Mouse (Mus musculus): Measurements from ENCODE around the gene Mettl1.

The Mettl1 gene

GRCm38 (mm10) chr10:127048608-127049394, 7.6 kb downstream of the Mettl1 start:
- DNase-seq: no peak

DNA sequence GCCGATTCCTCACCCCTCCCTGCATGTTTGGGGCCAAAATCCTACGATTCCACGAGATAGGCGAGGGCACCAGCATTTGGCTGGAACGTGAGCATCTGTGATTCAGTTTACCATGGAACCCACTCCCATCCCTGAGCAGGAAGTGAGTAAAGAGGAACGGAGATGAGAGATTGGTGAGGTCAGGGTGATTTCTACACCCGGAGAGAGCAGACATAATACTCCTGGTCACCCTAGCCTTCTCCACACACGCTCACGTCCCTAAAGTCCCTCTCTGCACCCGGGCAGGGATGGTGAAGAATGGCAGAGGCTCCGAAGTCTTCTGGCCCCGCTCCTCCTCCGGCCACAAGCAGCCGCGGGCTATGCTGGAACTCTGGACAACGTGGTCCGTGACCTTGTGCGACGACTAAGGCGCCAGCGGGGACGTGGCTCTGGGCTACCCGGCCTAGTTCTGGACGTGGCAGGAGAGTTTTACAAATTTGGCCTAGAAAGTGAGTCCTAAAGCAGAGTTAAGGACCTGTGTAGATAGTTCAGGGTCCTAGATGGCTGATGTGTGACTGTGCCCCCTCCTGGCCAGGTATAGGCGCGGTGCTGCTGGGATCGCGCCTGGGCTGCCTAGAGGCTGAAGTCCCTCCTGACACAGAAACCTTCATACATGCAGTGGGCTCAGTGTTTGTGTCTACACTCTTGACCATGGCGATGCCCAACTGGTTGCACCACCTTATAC, 8.3 kb downstream of the Mettl1 start:
- no peak for DNase-seq

GRCm38 (mm10) chr10:127050119-127050474, 8.9 kb downstream of the Mettl1 start:
- no peak for DNase-seq

GRCm38 (mm10) chr10:127054646-127055045, 13.4 kb downstream of the Mettl1 start:
- DNase-seq: no peak

DNA sequence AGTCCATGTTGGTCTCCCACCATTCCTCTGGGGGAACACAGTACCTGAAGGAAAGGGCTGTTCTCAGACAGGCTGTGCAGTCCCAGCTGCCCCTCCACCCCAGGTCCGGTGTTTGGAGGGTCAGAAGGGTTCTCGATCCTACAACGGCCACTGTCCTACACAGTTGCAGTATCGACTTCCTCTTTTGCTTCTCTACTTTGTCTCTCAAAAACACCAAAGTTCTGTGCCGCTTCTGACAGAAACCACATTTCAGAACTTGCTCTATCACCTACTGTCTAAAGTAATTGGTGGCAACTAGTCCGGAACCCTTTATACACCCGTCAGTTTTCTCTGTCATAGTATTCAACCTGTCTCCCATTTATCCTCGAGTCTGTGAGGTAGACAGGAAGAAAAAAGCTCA, 14.2 kb downstream of the Mettl1 start:
- no peak for DNase-seq

GRCm38 (mm10) chr10:127056490-127056889, 15.3 kb downstream of the Mettl1 start:
- peak; percentile 43 for DNase-seq

GRCm38 (mm10) chr10:127058161-127058560, 16.9 kb downstream of the Mettl1 start:
- peak; percentile 74 for DNase-seq

DNA sequence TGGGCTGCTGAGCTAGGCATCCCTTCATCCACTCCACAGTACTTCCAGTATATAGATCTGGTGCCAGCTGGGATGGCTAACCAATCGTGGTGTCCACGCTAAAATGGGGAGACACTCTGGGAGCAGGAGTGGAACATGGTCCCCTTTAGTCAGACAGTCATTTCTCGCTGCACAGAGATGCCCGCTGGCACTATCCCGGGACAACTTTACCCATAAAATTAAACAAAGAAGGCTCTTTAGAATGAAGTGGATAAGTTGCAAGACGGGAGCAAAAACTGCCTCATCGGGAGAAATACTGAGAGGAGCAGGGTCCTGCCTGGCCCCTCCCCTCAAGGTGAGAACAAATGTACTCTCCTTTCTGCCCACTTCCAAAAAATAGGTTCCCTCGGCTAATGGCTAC, 17.5 kb downstream of the Mettl1 start:
- peak; percentile 63 for DNase-seq

GRCm38 (mm10) chr10:127059174-127059967, 18.2 kb downstream of the Mettl1 start:
- DNase-seq: peak; percentile 47

DNA sequence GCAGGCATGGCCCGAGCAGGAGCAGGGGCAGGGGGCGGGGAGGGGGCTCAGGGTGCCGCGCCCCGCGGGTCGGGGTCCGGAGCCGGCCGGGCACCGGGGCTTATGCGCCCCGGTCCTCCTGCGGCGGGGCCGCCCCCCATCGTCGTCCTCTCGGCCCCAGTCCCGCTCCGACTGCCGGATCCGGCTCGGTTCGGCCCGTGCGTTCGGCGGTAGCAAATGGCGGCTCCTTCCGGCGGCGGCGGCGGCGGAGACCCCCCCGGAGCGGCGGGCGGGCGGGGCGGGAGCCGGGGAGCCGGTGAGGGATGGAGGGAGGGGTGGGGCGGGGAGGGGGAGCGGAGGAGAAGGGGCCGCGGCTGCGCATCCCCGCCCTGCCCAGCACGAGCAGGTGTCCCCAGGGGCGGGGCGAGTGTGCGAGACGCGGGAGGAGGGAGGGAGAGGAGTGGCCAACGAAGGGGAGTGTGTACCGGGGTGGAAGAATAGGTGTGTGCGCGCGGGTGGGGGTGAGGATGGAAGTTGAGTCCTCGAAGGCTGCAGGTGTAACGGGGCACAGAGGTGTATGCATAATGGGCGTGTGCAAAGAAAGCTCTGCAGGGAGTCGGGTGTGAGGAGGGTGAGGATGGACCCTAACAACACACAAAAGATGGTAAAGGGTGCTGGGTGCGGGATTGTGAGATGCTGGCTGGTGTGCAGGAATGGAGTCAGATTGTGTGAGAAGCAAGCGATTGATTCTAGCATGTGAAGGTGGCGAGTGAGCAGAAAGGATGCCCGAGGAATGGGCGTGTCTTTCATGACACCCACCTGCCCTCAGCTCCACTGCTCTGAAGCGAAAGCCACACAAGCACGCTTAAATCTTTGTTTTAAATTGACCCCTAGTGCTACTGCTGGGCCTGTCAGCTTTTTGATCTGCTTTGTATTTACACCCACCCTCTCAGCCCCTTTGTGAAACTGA, 19.0 kb downstream of the Mettl1 start, which contains the start of gene March9:
Gene March9 (minus strand): TSS at position 217 of the 949 bp plus-strand sequence.
- DNase-seq: peak; percentile 93

DNA sequence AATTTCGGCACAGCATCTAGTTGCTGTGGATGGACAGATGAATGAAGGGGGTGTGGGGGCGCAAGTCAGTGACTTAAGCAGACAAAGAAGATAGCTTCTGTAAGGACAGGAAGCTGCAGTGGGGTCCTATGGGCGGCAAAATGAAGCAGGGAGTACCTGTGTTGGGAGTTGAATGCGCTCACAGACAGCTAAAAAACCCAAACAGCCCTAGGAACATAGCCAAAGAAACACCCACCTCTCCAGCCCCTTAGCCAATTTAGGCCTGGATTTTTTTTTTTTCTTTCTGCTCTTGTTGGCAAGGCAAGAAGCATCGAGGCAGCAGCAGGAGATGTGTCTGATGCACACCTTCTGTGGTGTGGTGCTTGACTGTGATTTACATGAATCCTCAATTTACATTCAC, 19.9 kb downstream of the Mettl1 start:
- peak; percentile 61 for DNase-seq

DNA sequence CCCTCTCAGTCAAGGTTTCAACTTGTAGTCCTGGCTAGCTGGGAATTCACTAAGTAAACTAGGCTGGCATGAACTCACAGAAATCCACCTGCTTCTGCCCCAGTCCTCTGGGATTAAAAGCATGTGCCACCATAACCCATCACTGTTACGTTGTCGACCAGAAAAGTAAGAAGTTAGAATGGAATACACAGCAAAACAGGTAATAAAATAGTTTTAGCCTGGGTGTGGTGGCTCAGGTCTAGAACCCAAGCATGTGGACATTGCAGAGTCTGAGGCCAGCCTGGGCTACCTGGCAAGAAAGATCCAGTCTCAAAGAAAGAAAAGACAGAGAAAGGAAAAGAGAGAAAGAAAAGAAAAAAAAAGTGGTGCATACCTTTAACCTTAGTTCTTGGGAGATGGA, 20.3 kb downstream of the Mettl1 start:
- DNase-seq: peak; percentile 67

GRCm38 (mm10) chr10:127062101-127062500, 20.9 kb downstream of the Mettl1 start:
- peak; percentile 71 for DNase-seq

GRCm38 (mm10) chr10:127062503-127062902, 21.3 kb downstream of the Mettl1 start:
- no peak for DNase-seq

DNA sequence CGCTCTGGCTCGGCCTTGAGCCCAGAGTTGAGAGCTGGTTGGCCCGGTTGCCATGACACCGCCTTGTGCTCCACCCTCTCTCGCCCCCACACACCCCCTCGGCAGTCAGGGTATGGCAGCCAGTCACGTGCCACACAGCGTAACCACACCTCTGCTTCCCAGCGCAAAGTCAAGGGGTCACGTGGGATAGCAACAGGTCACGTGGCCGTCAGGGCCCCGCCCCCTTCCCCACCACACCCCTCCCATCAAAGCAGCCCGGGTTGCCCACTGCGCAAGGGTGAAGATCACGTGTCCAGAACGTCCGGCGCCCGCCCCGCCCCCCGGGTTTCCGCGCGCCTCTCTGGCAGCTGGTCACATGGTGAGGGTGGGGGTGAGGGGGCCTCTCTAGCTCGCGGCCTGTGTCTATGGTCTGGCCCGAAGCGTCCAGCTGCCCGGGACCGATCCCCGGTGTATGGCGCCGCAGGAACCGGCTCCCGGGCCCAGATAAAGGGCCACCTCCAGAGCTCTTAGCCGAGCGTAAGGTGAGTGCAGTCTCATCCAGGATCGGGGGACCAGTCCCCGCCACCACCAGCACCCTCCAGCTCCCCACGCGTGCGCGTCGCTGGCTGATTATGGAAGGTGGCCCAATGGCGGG, 22.1 kb downstream of the Mettl1 start, which contains the start of gene Cdk4:
Gene Cdk4 (plus strand): TSS at position 296 of the 634 bp plus-strand sequence.
- peak; percentile 98 for DNase-seq

- peak; percentile 62 for DNase-seq
Measured at GRCm38 (mm10) chr10:127063913-127064870, 23.0 kb downstream of the Mettl1 start.

- peak; percentile 48 for DNase-seq
Measured at GRCm38 (mm10) chr10:127065981-127066380, 24.8 kb downstream of the Mettl1 start.

GRCm38 (mm10) chr10:127066519-127067018, 25.4 kb downstream of the Mettl1 start:
- no peak for DNase-seq

GRCm38 (mm10) chr10:127068360-127069038, 27.3 kb downstream of the Mettl1 start:
- peak; percentile 25 for DNase-seq
